Comparison of ENCODE assay signal across 8 mouse cellular contexts in genomic region chr5:124240841-124241685, GRCm38 (mm10). TPM values are rescaled to one million over a fixed set of nuclear protein-coding genes. Genes with fewer than 3 reads are reported as not detected.
DNase-seq lines count a peak whose midpoint lies in the region; ATAC-seq lines count a peak whose summit lies in the region.

No protein-coding gene starts in this region.

- H3K9me3 ChIP-seq in hindbrain, embryonic 16.5 days (ENCODE audit: control insufficient read depth, low read length), result no peaks in the 10 kb centered on the region
- H3K9me3 ChIP-seq in midbrain, embryonic 12.5 days, result no peaks in the 10 kb centered on the region

- H3K27me3 ChIP-seq in hindbrain, embryonic 16.5 days (replicated peaks; ENCODE audit: control insufficient read depth, insufficient read depth, low read length), result no peaks in the 10 kb centered on the region
- no peaks in the 10 kb centered on the region for H3K27me3 ChIP-seq in midbrain, embryonic 12.5 days

- 27% methylated on average over 22 of the region's 22 CpGs for WGBS in hindbrain, embryonic 16.5 days
- WGBS in midbrain, embryonic 12.5 days, result 45% methylated on average over 22 of the region's 22 CpGs

- peak overlapping the region; percentile 53 for H3K27ac ChIP-seq in hindbrain, embryonic 16.5 days (ENCODE audit: low read depth, low read length)
- peak overlapping the region; percentile 50 for H3K27ac ChIP-seq in midbrain, embryonic 12.5 days (replicated peaks)

- no peak for DNase-seq in frontal cortex, adult 2 months (ENCODE audit: extremely low spot score in 1 of 2, low spot score in 1 of 2)
- DNase-seq in embryo, embryonic 9.5 days (ENCODE audit: extremely low spot score), result peak; percentile 34
- DNase-seq in frontal cortex, postnatal 36 days (ENCODE audit: low spot score in 2 of 2), result no peak
- no peak for DNase-seq in adrenal gland, adult 2 months
- DNase-seq in layer of hippocampus, adult 8-10 months (ENCODE audit: low spot score in 2 of 2), result no peak

- no peak overlapping the region for H3K4me3 ChIP-seq in hindbrain, embryonic 16.5 days (ENCODE audit: low read length)
- H3K4me3 ChIP-seq in midbrain, embryonic 12.5 days, result no peak overlapping the region

- peaks cover 18% of the 10 kb centered on the region for H3K4me1 ChIP-seq in hindbrain, embryonic 16.5 days (ENCODE audit: control insufficient read depth, insufficient read depth, low read depth, low read length)
- peaks cover 27% of the 10 kb centered on the region for H3K4me1 ChIP-seq in midbrain, embryonic 12.5 days

- no peaks in the 10 kb centered on the region for H3K36me3 ChIP-seq in hindbrain, embryonic 16.5 days (ENCODE audit: control insufficient read depth, insufficient read depth, low read length)
- H3K36me3 ChIP-seq in midbrain, embryonic 12.5 days, result no peaks in the 10 kb centered on the region

- peak; percentile 36; the same call in 1 of the 2 replicates for ATAC-seq in frontal cortex, adult (ENCODE audit: low TSS enrichment)
- peak; percentile 60 for ATAC-seq in hindbrain, embryonic 16.5 days
- ATAC-seq in midbrain, embryonic 12.5 days (ENCODE audit: low FRiP score, low read depth), result no peak

- peak overlapping the region; percentile 31 for H3K4me2 ChIP-seq in hindbrain, embryonic 16.5 days (ENCODE audit: low read length)
- 0 out of 2 replicates have a peak overlapping the region, but pooled peaks have one; percentile 13 for H3K4me2 ChIP-seq in midbrain, embryonic 12.5 days (replicated peaks)

- H3K9ac ChIP-seq in hindbrain, embryonic 16.5 days (ENCODE audit: low read depth, low read length), result peak overlapping the region; percentile 23; the same call in 1 of the 2 replicates
- no peak overlapping the region for H3K9ac ChIP-seq in midbrain, embryonic 12.5 days (replicated peaks)

RNA-seq across cellular contexts. Expression of gene Pitpnm2, which starts 8.5 kb away (rescaled TPM):
- 195 and 196 TPM in 2 replicates for polyA plus RNA-seq in frontal cortex, adult 2 months (2012; rRNA removed)
- 8.4 and 9.8 TPM in 2 replicates for polyA plus RNA-seq in hindbrain, embryonic 16.5 days (2015; fragmentation: Nextera tagmentation; extraction: Ambion mirVana)
- polyA plus RNA-seq in midbrain, embryonic 12.5 days (2016; fragmentation: Nextera tagmentation; extraction: Ambion mirVana), result 6.0 and 7.2 TPM in 2 replicates
- 10 to 100 TPM; 41.6 to 65.2 TPM for total RNA-seq in adrenal gland, adult 2 months (2021)
- polyA plus RNA-seq in adrenal gland, adult 2 months (2012; rRNA removed), result 158 and 207 TPM in 2 replicates
- 100 to 1,000 TPM; 260 to 337 (median 315) TPM for total RNA-seq in layer of hippocampus, adult 8-10 months (2022)

Comparison
In these comparisons a context has a peak if more than half of its experiments do, and no peak if none do; other contexts are left out.
1. RNA of gene Pitpnm2, which starts 8.5 kb away (polyA plus RNA-seq): 158 to 207 TPM in adrenal gland, adult 2 months and 195 to 196 TPM in frontal cortex, adult 2 months; 8.4 to 9.8 TPM in hindbrain, embryonic 16.5 days and 6.0 to 7.2 TPM in midbrain, embryonic 12.5 days; every median in the first group is over 10 times any median in the second.